Mouse (Mus musculus) kidney, embryonic 15.5 days (tissue): ENCODE measurements at regions not wholly inside any gene's neighbourhood (a gene's known extent, or its start where the extent isn't known, plus 50 kb on each side); places are given as distances from the start of the nearest gene placed in this dataset. TPM values are rescaled to one million over a fixed set of nuclear protein-coding genes. Genes with fewer than 3 reads are reported as not detected.

Source experiments
- ATAC-seq: fragments of 200-750 bp; cut with Nextera tagmentation; replicated peaks from 2 replicates; pipeline ENCODE4 v1.8.0; 2017; ENCODE audit warnings: moderate TSS enrichment; ENCODE audit not compliant: low FRiP score
- H3K27ac ChIP-seq: fragments of 300-500 bp; sonication (generic); 2 replicates; pipeline ENCODE4 v1.5.1; 2015; ENCODE audit warnings: mild to moderate bottlenecking, inconsistent platforms
- H3K27me3 ChIP-seq: fragments of 300-500 bp; sonication (generic); 2 replicates; pipeline ENCODE4 v1.6.1; 2015; ENCODE audit warnings: inconsistent platforms
- H3K36me3 ChIP-seq: fragments of 300-500 bp; sonication (generic); 2 replicates; pipeline ENCODE4 v1.6.1; 2015; ENCODE audit warnings: inconsistent platforms
- H3K4me1 ChIP-seq: fragments of 300-500 bp; sonication (generic); 2 replicates; pipeline ENCODE4 v1.6.1; 2015; ENCODE audit warnings: inconsistent platforms
- H3K4me2 ChIP-seq: fragments of 300-500 bp; sonication (generic); 2 replicates; pipeline ENCODE4 v1.6.1; 2015; ENCODE audit warnings: moderate library complexity, mild to moderate bottlenecking, inconsistent platforms
- H3K4me3 ChIP-seq: fragments of 300-500 bp; sonication (generic); replicated peaks from 2 replicates; pipeline ENCODE4 v1.5.1; 2015; ENCODE audit warnings: mild to moderate bottlenecking, inconsistent platforms
- H3K9ac ChIP-seq: fragments of 300-500 bp; sonication (generic); 2 replicates; pipeline ENCODE4 v1.6.1; 2015; ENCODE audit warnings: mild to moderate bottlenecking, inconsistent platforms
- H3K9me3 ChIP-seq: fragments of 300-500 bp; sonication (generic); replicated peaks from 2 replicates; pipeline ENCODE4 v1.6.1; 2016; ENCODE audit warnings: inconsistent platforms
- WGBS: fragments of 180-500 bp; shearing (Covaris S2); methylation state at CpG from one replicate; pipeline ENCODE4 v1.1.7; 2015; ENCODE audit warnings: mixed read lengths; 5-methylcytosine and 5-hydroxymethylcytosine counted together
- microRNA-seq: library from miRNA; unstranded; fragments of <30 nt; microRNA quantifications from one replicate; pipeline ENCODE4, GENCODE M21; 2016

DNA sequence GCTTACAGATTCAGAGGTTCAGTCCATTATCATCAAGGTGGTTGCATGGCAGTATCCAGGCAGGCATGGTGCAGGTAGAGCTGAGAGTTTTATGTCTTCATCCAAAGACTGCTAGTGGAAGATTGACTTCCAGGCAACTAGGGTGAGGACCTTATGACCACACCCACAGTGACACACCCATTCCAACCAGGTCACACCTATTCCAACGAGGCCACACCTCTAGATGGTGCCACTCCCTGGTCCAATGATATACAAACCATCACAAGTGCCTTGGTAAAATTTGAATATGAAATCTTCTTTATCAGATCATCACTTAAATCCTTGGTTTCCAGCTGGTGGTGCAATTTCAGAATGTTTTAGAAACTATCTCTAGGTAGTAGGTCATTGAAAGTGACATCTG is 61.1 kb upstream of the Adgra3 start:
- no peak overlapping the region for H3K27ac ChIP-seq
- H3K9ac ChIP-seq, result no peak overlapping the region
- no peak overlapping the region for H3K4me2 ChIP-seq
- no peaks in the 10 kb centered on the region for H3K4me1 ChIP-seq
- no peak for ATAC-seq
- H3K36me3 ChIP-seq, result no peaks in the 10 kb centered on the region
- H3K4me3 ChIP-seq, result no peak overlapping the region
- 69% methylated on average over 1 of the region's 1 CpGs for WGBS
- H3K9me3 ChIP-seq, result no peaks in the 10 kb centered on the region
- H3K27me3 ChIP-seq, result no peaks in the 10 kb centered on the region

Small RNA genes in the stretch of these regions (microRNA-seq; reads per million reads assigned to microRNA genes)
- gene Mir8117, result not detected
